Mouse (Mus musculus): ENCODE measurements around the gene Ndufs3. TPM values are rescaled to one million over a fixed set of nuclear protein-coding genes. Genes with fewer than 3 reads are reported as not detected.

Ndufs3 gene
- polyA plus RNA-seq, 1 experiment from 2014 or later = 159 TPM

DNA sequence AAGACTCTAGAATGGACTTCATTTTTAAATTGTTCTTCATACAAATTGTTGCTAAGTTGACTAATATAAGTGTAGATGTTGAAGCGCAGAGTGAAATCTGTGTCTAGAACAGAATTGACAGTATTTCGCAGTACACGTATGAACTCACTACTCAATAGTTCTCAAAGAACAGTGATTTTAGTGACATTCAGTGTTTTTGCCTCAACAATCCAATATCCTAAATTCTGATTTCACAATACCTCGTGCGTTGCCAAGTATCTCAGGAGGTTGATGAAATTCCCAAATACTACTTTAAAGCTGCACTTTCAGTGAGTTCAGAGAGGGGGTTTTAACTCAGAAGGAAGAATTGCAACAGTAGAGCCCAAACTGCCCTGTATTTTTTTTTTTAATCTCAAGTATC is 56.3 kb downstream of the Ndufs3 start:
- Histone ChIP-seq H3K36me3 (ENCODE audit: insufficient read depth, low read length) (peaks cover 11% of the 10 kb centered on the region), H3K4me3 (ENCODE audit: low read depth, low read length) (peak overlapping the region; percentile 85), H3K9me3 (ENCODE audit: low read length) (no peaks in the 10 kb centered on the region), H3K27me3 (replicated peaks; ENCODE audit: insufficient read depth, low read length) (no peaks in the 10 kb centered on the region), H3K27ac (ENCODE audit: low read length) (no peak overlapping the region), H3K4me2 (replicated peaks; ENCODE audit: low read depth, low read length) (peak overlapping the region; percentile 75), H3K9ac (replicated peaks; ENCODE audit: low read depth) (no peak overlapping the region), H3K4me1 (ENCODE audit: insufficient read depth, low read depth, low read length) (no peaks in the 10 kb centered on the region; the same call in 1 of the 2 replicates)
- TF ChIP-seq EP300 (IDR thresholded peaks at IDR 0.05) (no peak), CTCF (IDR thresholded peaks at IDR 0.05) (no peak)
- peak; percentile 64 for DNase-seq (ENCODE audit: low spot score)
- ATAC-seq = no peak
- 51% methylated on average over 5 of the region's 5 CpGs for WGBS

DNA sequence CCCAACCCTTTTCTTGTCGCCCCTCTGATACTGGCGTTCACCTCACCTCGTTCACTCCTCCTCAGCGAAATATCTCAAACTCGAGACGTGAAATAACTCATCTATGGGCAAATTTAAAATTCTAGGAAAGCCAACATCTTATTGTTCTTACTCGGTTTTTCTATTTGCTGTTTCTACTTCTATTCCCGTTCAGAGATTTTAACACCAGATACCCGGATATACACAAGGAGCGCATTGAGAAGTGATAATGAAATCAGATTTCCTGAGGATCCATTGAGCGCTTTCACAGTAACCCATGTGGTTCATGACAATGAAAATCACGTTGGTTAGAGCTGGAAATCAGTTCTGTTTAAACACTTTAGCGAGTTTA is 57.0 kb downstream of the Ndufs3 start:
- peak overlapping the region; percentile 85 for H3K4me3 ChIP-seq (ENCODE audit: low read depth, low read length)
- under 1% methylated on average over 13 of the region's 13 CpGs for WGBS
- TF ChIP-seq CTCF (IDR thresholded peaks at IDR 0.05) (no peak), EP300 (IDR thresholded peaks at IDR 0.05) (no peak)
- H3K36me3 ChIP-seq (ENCODE audit: insufficient read depth, low read length) = peaks cover 5% of the 10 kb centered on the region; the same call in 1 of the 2 replicates
- DNase-seq (ENCODE audit: low spot score) = no peak
- peak overlapping the region; percentile 92 for H3K27ac ChIP-seq (ENCODE audit: low read length)
- H3K27me3 ChIP-seq (replicated peaks; ENCODE audit: insufficient read depth, low read length) = no peaks in the 10 kb centered on the region
- ATAC-seq = no peak
- no peaks in the 10 kb centered on the region for H3K9me3 ChIP-seq (ENCODE audit: low read length)
- peak overlapping the region; percentile 90 for H3K9ac ChIP-seq (replicated peaks; ENCODE audit: low read depth)
- peak overlapping the region; percentile 75 for H3K4me2 ChIP-seq (replicated peaks; ENCODE audit: low read depth, low read length)
- no peaks in the 10 kb centered on the region; the same call in 1 of the 2 replicates for H3K4me1 ChIP-seq (ENCODE audit: insufficient read depth, low read depth, low read length)

DNA sequence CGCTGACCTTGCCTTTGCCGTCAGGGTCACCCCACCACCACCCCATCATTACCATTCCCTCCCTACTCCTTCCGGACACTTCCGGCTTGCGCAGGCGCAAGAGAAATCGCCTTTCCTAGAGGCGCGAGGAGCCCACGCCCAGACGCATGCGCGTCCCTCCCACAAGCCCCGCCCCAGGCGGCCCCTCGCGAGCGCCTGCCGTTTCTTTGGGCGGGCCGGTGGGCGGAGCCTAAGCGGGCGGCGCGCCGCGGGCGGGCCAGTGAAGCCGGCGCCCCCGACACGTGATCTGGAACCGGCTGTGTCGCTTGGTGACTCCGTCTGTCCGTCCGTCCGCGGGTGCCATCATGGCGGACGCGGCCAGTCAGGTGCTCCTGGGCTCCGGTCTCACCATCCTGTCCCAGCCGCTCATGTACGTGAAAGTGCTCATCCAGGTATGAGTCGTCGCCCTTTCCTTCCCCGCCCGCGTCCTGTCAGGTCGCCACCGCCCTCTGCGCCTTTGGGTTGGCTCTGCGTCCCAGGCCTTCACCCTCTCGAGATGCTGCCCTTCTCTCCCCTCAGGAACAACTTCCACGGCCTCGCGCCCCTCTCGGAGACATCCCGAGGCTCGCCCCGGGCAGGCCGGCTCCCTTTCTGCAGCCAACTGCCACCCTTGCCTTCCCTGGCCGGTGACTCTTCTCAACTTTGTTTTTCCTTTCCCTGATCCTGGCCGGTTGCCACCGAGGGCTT is 57.5 kb downstream of the Ndufs3 start, which contains the start of gene Mtch2:
Gene Mtch2, plus strand, starts transcription at position 201 of the 726 bp plus-strand sequence.
- DNase-seq (ENCODE audit: low spot score) (peak; percentile 99), ATAC-seq (peak; percentile 96)
- no peaks in the 10 kb centered on the region; the same call in 1 of the 2 replicates for H3K4me1 ChIP-seq (ENCODE audit: insufficient read depth, low read depth, low read length)
- under 1% methylated on average over 51 of the region's 67 CpGs for WGBS
- TF ChIP-seq CTCF (IDR thresholded peaks at IDR 0.05) = no peak
- H3K9me3 ChIP-seq (ENCODE audit: low read length) = no peaks in the 10 kb centered on the region
- H3K27me3 ChIP-seq (replicated peaks; ENCODE audit: insufficient read depth, low read length) = no peaks in the 10 kb centered on the region
- H3K9ac ChIP-seq (replicated peaks; ENCODE audit: low read depth) = peak within 1 kb of the TSS; percentile 90
- peaks cover 5% of the 10 kb centered on the region; the same call in 1 of the 2 replicates for H3K36me3 ChIP-seq (ENCODE audit: insufficient read depth, low read length)
- peak within 1 kb of the TSS; percentile 75 for H3K4me2 ChIP-seq (replicated peaks; ENCODE audit: low read depth, low read length)
- peak within 1 kb of the TSS; percentile 92 for H3K27ac ChIP-seq (ENCODE audit: low read length)
- H3K4me3 ChIP-seq (ENCODE audit: low read depth, low read length) = peak within 1 kb of the TSS; percentile 85

- 2% methylated on average over 8 of the region's 8 CpGs for WGBS
- ATAC-seq = peak; percentile 25
- peak overlapping the region; percentile 20 for H3K9ac ChIP-seq (replicated peaks; ENCODE audit: low read depth)
- peak overlapping the region; percentile 51 for H3K27ac ChIP-seq (ENCODE audit: low read length)
- TF ChIP-seq CTCF (IDR thresholded peaks at IDR 0.05) = peak; percentile 20; the same call in 1 of the 2 replicates
- no peak for TF ChIP-seq EP300 (IDR thresholded peaks at IDR 0.05)
- DNase-seq (ENCODE audit: low spot score) = no peak
- H3K36me3 ChIP-seq (ENCODE audit: insufficient read depth, low read length) = peaks cover 5% of the 10 kb centered on the region; the same call in 1 of the 2 replicates
- H3K9me3 ChIP-seq (ENCODE audit: low read length) = no peaks in the 10 kb centered on the region
- peak overlapping the region; percentile 57 for H3K4me2 ChIP-seq (replicated peaks; ENCODE audit: low read depth, low read length)
- no peaks in the 10 kb centered on the region; the same call in 1 of the 2 replicates for H3K4me1 ChIP-seq (ENCODE audit: insufficient read depth, low read depth, low read length)
- H3K27me3 ChIP-seq (replicated peaks; ENCODE audit: insufficient read depth, low read length) = no peaks in the 10 kb centered on the region
- peak overlapping the region; percentile 85 for H3K4me3 ChIP-seq (ENCODE audit: low read depth, low read length)
Observed at GRCm38 (mm10) chr2:90846597-90846954, 58.1 kb downstream of the Ndufs3 start.

- H3K9ac ChIP-seq (replicated peaks; ENCODE audit: low read depth) = no peak overlapping the region
- H3K9me3 ChIP-seq (ENCODE audit: low read length) = no peaks in the 10 kb centered on the region
- H3K27ac ChIP-seq (ENCODE audit: low read length) = no peak overlapping the region
- ATAC-seq (no peak), DNase-seq (ENCODE audit: low spot score) (no peak)
- H3K4me1 ChIP-seq (ENCODE audit: insufficient read depth, low read depth, low read length) = no peaks in the 10 kb centered on the region; the same call in 1 of the 2 replicates
- WGBS = 52% methylated on average over 6 of the region's 6 CpGs
- H3K27me3 ChIP-seq (replicated peaks; ENCODE audit: insufficient read depth, low read length) = no peaks in the 10 kb centered on the region
- peak overlapping the region; percentile 85; the same call in 1 of the 2 replicates for H3K4me3 ChIP-seq (ENCODE audit: low read depth, low read length)
- peak overlapping the region; percentile 57 for H3K4me2 ChIP-seq (replicated peaks; ENCODE audit: low read depth, low read length)
- peaks cover 5% of the 10 kb centered on the region; the same call in 1 of the 2 replicates for H3K36me3 ChIP-seq (ENCODE audit: insufficient read depth, low read length)
- TF ChIP-seq EP300 (IDR thresholded peaks at IDR 0.05) (no peak), CTCF (IDR thresholded peaks at IDR 0.05) (no peak)
Observed at GRCm38 (mm10) chr2:90846171-90846570, 58.5 kb downstream of the Ndufs3 start.

DNA sequence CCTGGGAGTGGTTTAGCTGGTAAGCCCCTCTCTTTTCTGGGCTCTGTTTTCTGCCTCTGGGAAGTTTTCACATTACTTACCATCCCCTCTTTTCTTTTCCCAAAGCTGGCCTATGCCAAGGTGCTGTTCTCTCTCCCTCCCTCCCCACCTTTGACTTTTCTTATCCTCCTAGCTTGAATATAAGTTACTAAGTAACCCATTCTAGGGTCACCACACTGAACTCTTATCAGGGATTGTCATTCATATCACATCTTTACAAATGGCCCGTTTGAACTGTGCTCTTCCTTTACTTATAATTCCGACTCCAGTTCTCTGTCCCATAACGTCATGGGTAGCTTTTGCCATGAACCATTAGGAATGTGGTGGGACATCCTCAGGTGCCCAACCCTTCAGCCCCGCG is 59.4 kb downstream of the Ndufs3 start:
- WGBS = 62% methylated on average over 5 of the region's 5 CpGs
- ATAC-seq = no peak
- no peaks in the 10 kb centered on the region for H3K27me3 ChIP-seq (replicated peaks; ENCODE audit: insufficient read depth, low read length)
- TF ChIP-seq CTCF (IDR thresholded peaks at IDR 0.05) = no peak
- no peak for TF ChIP-seq EP300 (IDR thresholded peaks at IDR 0.05)
- H3K27ac ChIP-seq (ENCODE audit: low read length) = no peak overlapping the region
- H3K36me3 ChIP-seq (ENCODE audit: insufficient read depth, low read length) = no peaks in the 10 kb centered on the region; the same call in 1 of the 2 replicates
- no peak overlapping the region for H3K9ac ChIP-seq (replicated peaks; ENCODE audit: low read depth)
- DNase-seq (ENCODE audit: low spot score) = no peak
- H3K4me1 ChIP-seq (ENCODE audit: insufficient read depth, low read depth, low read length) = no peaks in the 10 kb centered on the region; the same call in 1 of the 2 replicates
- H3K4me2 ChIP-seq (replicated peaks; ENCODE audit: low read depth, low read length) = no peak overlapping the region
- H3K9me3 ChIP-seq (ENCODE audit: low read length) = no peaks in the 10 kb centered on the region
- no peak overlapping the region for H3K4me3 ChIP-seq (ENCODE audit: low read depth, low read length)

Other genes starting within 250 kb of the Ndufs3 start
- 11.1 and 12.4 TPM in 2 replicates for gene Nup160, start 227.6 kb downstream of the Ndufs3 start, polyA plus RNA-seq (2015; fragmentation: Nextera tagmentation; extraction: Ambion mirVana)
- gene Fnbp4, start 159.5 kb downstream of the Ndufs3 start, polyA plus RNA-seq (2015; fragmentation: Nextera tagmentation; extraction: Ambion mirVana) = 35.6 and 36.0 TPM in 2 replicates
- gene Agbl2, start 122.1 kb downstream of the Ndufs3 start, polyA plus RNA-seq (2015; fragmentation: Nextera tagmentation; extraction: Ambion mirVana) = 2.7 and 3.1 TPM in 2 replicates
- gene Mtch2, start 57.7 kb downstream of the Ndufs3 start, polyA plus RNA-seq (2015; fragmentation: Nextera tagmentation; extraction: Ambion mirVana) = 193 and 200 TPM in 2 replicates
- gene C1qtnf4, start 19.0 kb downstream of the Ndufs3 start, polyA plus RNA-seq (2015; fragmentation: Nextera tagmentation; extraction: Ambion mirVana) = 6.2 and 8.2 TPM in 2 replicates
- gene Kbtbd4, start 87 bp downstream of the Ndufs3 start, polyA plus RNA-seq (2015; fragmentation: Nextera tagmentation; extraction: Ambion mirVana) = 18.1 and 21.3 TPM in 2 replicates
- gene Celf1, start 35.6 kb upstream of the Ndufs3 start, polyA plus RNA-seq (2015; fragmentation: Nextera tagmentation; extraction: Ambion mirVana) = 35.1 and 37.5 TPM in 2 replicates
- 0.84 and 1.8 TPM in 2 replicates for gene Rapsn, start 130.8 kb upstream of the Ndufs3 start, polyA plus RNA-seq (2015; fragmentation: Nextera tagmentation; extraction: Ambion mirVana)
- gene Psmc3, start 149.2 kb upstream of the Ndufs3 start, polyA plus RNA-seq (2015; fragmentation: Nextera tagmentation; extraction: Ambion mirVana) = 181 and 186 TPM in 2 replicates
- gene Slc39a13, start 165.6 kb upstream of the Ndufs3 start, polyA plus RNA-seq (2015; fragmentation: Nextera tagmentation; extraction: Ambion mirVana) = 32.6 and 34.4 TPM in 2 replicates
- 23.9 and 24.2 TPM in 2 replicates for gene Spi1, start 177.6 kb upstream of the Ndufs3 start, polyA plus RNA-seq (2015; fragmentation: Nextera tagmentation; extraction: Ambion mirVana)
- 4.7 and 6.5 TPM in 2 replicates for gene Mybpc3, start 213.3 kb upstream of the Ndufs3 start, polyA plus RNA-seq (2015; fragmentation: Nextera tagmentation; extraction: Ambion mirVana)

Data from lung, postnatal 0 days (tissue).